14 mouse cellular contexts compared by ENCODE assay signal in genomic region chr13:39376269-39376668, GRCm38 (mm10).
"Had no signal": no experiment of that assay in that cellular context is flagged by ENCODE, and none has a peak within 500 bp of the region (broad histone marks: within the 10 kb centered on the region; RNA-seq: fewer than 3 reads in every experiment).

No protein-coding gene starts in this region.

- H3K27me3 ChIP-seq: intestine, embryonic 15.5 days; kidney, embryonic 15.5 days; lung, embryonic 15.5 days had no signal

- DNase-seq: kidney, adult 11 months; kidney, adult 8-10 months; kidney, postnatal 36 days; layer of hippocampus, adult 9-11 months; midbrain, embryonic 14.5 days; thymus, adult 18-20 months; thymus, postnatal 4 days had no signal

- ATAC-seq: hindbrain, embryonic 16.5 days; intestine, embryonic 15.5 days had no signal

- H3K4me3 ChIP-seq: intestine, embryonic 15.5 days; kidney, embryonic 15.5 days; lung, embryonic 15.5 days had no signal

- H3K36me3 ChIP-seq: intestine, embryonic 15.5 days; kidney, embryonic 15.5 days; lung, embryonic 15.5 days had no signal

- H3K9me3 ChIP-seq: intestine, embryonic 15.5 days; kidney, embryonic 15.5 days; lung, embryonic 15.5 days had no signal

- H3K4me2 ChIP-seq: intestine, embryonic 15.5 days; kidney, embryonic 15.5 days; liver, embryonic 11.5 days; lung, embryonic 15.5 days; midbrain, embryonic 11.5 days had no signal

- H3K9ac ChIP-seq: intestine, embryonic 15.5 days; kidney, embryonic 15.5 days; liver, embryonic 14.5 days; lung, embryonic 15.5 days had no signal

- H3K4me1 ChIP-seq: intestine, embryonic 15.5 days; kidney, embryonic 15.5 days; lung, embryonic 15.5 days had no signal

- H3K27ac ChIP-seq: intestine, embryonic 15.5 days; kidney, embryonic 15.5 days; liver, embryonic 14.5 days; lung, embryonic 15.5 days had no signal
